Mouse (Mus musculus) heart, postnatal 10 days (tissue): ENCODE results near the gene Lor. TPM values are rescaled to one million over a fixed set of nuclear protein-coding genes. Genes with fewer than 3 reads are reported as not detected.

Experiments
- DNase-seq, 2 experiments: peaks; one replicate each; pipeline ENCODE4 v3.0.0; 2021
- intact Hi-C: fragments of 180-260 bp; cut with DNase I; formaldehyde crosslinking; loops from one replicate; pipeline ENCODE4 v1.15.1; 2025
- microRNA-seq, 2 experiments: library from miRNA; unstranded; fragments of <30 nt; microRNA quantifications; one replicate each; pipeline ENCODE4 v1.2.0; 2022
- total RNA-seq, 2 experiments: library from RNA; stranded (reverse); gene quantifications; 2 replicates each; pipeline ENCODE4 v1.2.3; 2021

The Lor gene
- total RNA-seq, result not detected

DNA sequence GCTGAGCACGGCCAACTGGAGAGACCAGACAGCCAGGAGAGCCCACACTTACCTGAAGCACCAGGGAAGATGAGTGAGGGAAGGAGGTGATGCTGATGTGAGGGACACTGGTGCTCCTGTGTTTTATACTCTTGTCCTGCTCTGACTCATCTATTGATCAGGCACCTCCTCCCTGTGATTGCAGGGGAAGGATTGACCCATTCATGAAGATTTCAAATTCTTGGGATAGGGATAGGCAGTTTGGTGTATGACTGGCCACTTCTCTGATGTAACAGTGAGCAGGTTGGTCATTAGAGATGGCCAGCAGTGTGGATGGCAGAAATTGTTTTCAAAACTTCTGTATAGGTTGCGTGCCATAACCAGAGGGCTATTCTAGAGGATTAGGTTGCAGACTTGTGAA is at the start of gene Lor:
Lor (minus strand) TSS at position 101 of the 400 bp plus-strand sequence.
- intact Hi-C loops, result no loop called here
- no peak for DNase-seq

GRCm38 (mm10) chr3:92123847-92124246 is 40.9 kb upstream of the Lor start, which contains the start of gene Prr9:
TSS of gene Prr9 (minus strand) at chr3:92123947.
- no peak for DNase-seq
- intact Hi-C loops, result no loop called here

GRCm38 (mm10) chr3:92120902-92121301 is 38.0 kb upstream of the Lor start:
- DNase-seq, result no peak
- intact Hi-C loops, result no loop called here

DNA sequence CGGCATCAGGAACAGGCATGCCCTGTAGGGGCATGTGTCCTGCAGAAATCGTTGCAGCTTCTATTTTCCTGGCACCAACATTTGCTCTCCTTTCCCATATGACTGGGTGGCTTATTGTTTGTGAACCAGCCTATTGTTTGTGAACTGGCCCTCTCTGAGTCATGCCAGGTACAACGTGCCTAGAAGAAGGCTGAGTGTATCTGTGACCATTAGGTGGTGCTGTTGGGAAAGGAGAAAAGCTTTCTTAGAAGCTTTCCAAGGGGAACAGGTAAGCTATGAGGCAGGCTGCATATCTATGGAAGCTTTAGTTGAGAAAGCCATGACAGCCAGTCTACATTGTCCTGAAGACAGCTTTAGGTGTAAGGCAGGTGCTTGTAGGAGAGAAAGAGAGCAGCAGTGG is 35.0 kb upstream of the Lor start:
- intact Hi-C loops, result no loop called here
- peak in 1 of 2 experiments; percentile 12 for DNase-seq

DNA sequence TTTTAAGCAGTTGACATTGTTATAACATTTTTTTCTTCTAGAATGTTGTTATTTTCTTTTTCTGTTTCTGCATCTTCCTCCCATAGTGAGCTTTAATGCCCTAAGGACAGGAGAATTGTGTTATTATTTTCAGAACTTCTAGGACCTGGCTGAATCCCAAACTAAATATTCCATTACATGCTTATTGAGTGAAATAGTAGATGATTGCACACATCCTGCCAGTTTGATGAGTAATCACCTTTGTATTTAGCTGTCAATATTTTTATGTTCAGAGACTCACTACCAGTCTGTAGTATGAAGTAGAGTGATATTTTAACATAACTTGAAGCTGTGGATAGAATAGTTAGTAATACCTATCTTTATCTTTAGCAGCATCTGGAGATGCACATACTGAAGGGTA is 28.6 kb upstream of the Lor start:
- DNase-seq, result no peak
- intact Hi-C loops, result no loop called here

- intact Hi-C loops, result no loop called here
- DNase-seq, result no peak
Measured at GRCm38 (mm10) chr3:92110790-92111189, 27.8 kb upstream of the Lor start.

GRCm38 (mm10) chr3:92106582-92106981 is 23.6 kb upstream of the Lor start:
- intact Hi-C loops, result loop anchor here (1.0 kb wide), 1 partner anchor 55 kb away; no protein-coding TSS in a partner anchor
- DNase-seq, result peak; percentile 26 to 38

- intact Hi-C loops, result no loop called here
- DNase-seq, result peak in 1 of 2 experiments; percentile 39
Measured at GRCm38 (mm10) chr3:92081285-92081931, 1.5 kb downstream of the Lor start.

DNA sequence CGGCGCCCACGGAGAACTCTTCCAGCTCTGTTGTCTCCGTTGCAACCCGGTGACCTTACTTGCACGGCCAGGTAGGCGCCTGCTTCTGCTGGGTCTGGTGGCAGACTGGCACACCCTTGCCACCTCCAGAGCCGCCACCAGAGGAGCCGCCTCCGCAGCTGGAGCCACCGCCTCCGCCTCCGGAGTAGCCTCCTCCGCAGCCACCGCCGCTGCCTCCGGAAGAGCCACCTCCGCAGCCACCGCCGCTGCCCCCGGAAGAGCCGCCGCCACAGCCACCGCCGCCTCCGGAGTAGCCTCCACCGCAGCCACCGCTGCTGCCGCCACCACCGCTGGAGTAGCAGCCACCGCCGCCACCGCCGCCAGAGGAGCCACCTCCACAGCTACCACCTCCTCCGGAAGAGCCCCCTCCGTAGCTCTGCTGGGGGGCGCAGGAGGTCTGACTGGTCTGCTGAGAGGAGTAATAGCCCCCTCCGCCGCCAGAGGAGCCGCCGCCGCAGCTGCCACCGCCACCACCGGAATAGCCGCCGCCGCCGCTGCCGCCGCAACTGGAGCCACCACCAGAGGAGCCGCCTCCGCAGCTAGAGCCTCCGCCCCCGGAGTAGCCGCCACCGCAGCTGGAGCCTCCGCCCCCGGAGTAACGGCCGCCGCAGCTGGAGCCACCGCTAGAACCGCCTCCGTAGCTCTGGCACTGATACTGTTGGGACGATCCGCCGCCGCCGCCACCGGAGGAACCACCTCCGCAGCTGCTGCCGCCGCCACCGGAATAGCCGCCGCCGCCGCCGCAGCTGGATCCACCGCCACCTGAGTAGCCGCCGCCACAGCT is 2.3 kb downstream of the Lor start:
- peak; percentile 71 to 73 for DNase-seq
- intact Hi-C loops, result no loop called here

DNA sequence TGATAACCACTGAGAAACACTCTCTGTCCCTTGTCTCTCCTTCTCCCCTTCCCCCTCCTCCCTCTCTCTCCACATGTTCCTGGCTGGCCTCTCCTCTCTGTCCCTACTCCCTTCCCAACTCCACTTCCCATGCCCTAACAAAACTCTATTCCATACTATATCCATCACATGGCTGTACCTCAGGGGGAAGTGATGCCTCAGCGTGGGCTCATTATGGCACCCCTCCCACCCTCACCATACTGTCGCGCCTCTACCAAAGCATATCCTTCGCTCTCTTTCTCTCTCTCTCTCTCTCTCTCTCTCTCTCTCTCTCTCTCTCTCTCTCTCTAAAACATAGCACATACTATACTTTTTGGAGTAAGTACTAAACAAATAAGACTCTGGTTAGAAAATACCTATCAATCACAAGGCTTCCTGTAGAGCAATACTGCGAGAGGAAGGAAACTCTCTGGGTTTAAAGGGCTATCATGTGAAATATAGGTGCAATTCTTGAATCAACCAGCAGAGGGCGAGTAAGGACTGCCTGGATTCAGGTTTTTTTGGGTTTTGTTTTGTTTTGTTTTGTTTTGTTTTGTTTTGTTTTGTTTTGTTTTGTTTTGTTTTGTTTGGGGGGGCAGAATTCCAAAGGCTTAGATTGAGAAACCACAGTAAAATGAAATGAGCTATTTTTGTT is 32.4 kb downstream of the Lor start:
- peak; percentile 11 to 59 for DNase-seq
- intact Hi-C loops, result loop anchor here (1.0 kb wide), 1 partner anchor 56 kb away; no protein-coding TSS in a partner anchor

DNA sequence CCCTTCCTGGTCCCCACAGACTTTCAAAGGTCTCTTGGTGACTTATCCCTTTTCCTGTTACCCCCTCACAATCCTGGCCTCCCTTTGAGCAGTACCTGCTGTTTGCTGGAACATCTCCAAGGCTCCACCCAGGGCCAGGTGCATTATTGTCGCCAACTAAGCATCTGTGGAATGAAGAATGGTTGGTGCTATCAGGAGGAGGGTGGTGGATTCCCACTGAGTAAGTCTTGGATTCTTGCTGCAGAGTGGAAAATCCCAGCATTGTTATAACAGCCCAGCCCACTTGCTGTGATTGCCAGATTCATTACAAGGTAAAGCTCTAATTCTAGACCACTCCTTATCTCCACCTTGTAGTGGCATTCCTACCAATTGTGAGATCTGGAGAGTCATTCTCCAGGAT is 49.0 kb downstream of the Lor start:
- DNase-seq, result no peak
- intact Hi-C loops, result no loop called here

- intact Hi-C loops, result no loop called here
- no peak for DNase-seq
Measured at GRCm38 (mm10) chr3:92033203-92033602, 49.7 kb downstream of the Lor start.

Small RNA genes lying within 50 kb of the gene (microRNA-seq; reads per million reads assigned to microRNA genes)
- gene Gm25145, result 0 reads per million in 2 experiments

Other genes with a start within 250 kb of the Lor start
- not detected for gene Pglyrp3, start 68.6 kb downstream of the Lor start, total RNA-seq
- gene Prr9, start 40.8 kb upstream of the Lor start, total RNA-seq, result not detected
- not detected for gene Lelp1, start 59.6 kb upstream of the Lor start, total RNA-seq
- gene Sprr2a1, start 132.7 kb upstream of the Lor start, total RNA-seq, result not detected
- gene Sprr2a2, start 132.8 kb upstream of the Lor start, total RNA-seq, result 1 to 10 TPM; 2.6 to 3.4 TPM
- gene Sprr2a3, start 202.3 kb upstream of the Lor start, total RNA-seq, result not detected
- gene Sprr2b, start 233.5 kb upstream of the Lor start, total RNA-seq, result not detected